Mouse (Mus musculus) olfactory bulb, adult 2 months (tissue): ENCODE results near the gene Urm1.

Experiments
- CTCF ChIP-seq: fragments of 200-500 bp; IDR thresholded peaks from 2 replicates; pipeline ENCODE4 v1.5.1; 2012; ENCODE audit warnings: low read depth, mild to moderate bottlenecking, low read length, moderate library complexity; ENCODE audit not compliant: insufficient read depth
- POLR2A ChIP-seq: fragments of 200-500 bp; IDR thresholded peaks from 2 replicates; pipeline ENCODE4 v1.6.1; 2012; ENCODE audit warnings: mild to moderate bottlenecking, low read depth, low read length, moderate library complexity; ENCODE audit not compliant: insufficient read depth

- no peak for TF ChIP-seq CTCF
- TF ChIP-seq POLR2A: no peak
These were observed 49.7 kb upstream of the Urm1 start for GRCm38 (mm10) chr2:29770162-29770561.
